Mouse (Mus musculus) heart, embryonic 10.5 days (tissue): ENCODE results near the gene Zfp534. TPM values are rescaled to one million over a fixed set of nuclear protein-coding genes. Genes with fewer than 3 reads are reported as not detected.
"Not testable (repeated sequence)": the region's sequence is repeated elsewhere in the genome, so short reads cannot be mapped to it uniquely, and the experiment has no call there.

Source experiments
- DNase-seq: peaks from one replicate; pipeline ENCODE4 v3.0.0-alpha.2; 2017; ENCODE audit warnings: low spot score
- H3K27ac ChIP-seq: fragments of 300-500 bp; sonication (generic); 2 replicates; pipeline ENCODE4 v1.5.1; 2016; ENCODE audit warnings: mild to moderate bottlenecking
- H3K27me3 ChIP-seq: fragments of 300-500 bp; sonication (generic); 2 replicates; pipeline ENCODE4 v1.6.1; 2016; ENCODE audit warnings: mild to moderate bottlenecking; ENCODE audit not compliant: poor library complexity, insufficient read depth, severe bottlenecking
- H3K36me3 ChIP-seq: fragments of 300-500 bp; sonication (generic); 2 replicates; pipeline ENCODE4 v1.6.1; 2016; ENCODE audit warnings: mild to moderate bottlenecking, moderate library complexity
- H3K4me1 ChIP-seq: fragments of 300-500 bp; sonication (generic); 2 replicates; pipeline ENCODE4 v1.6.1; 2016; ENCODE audit warnings: mild to moderate bottlenecking
- H3K4me3 ChIP-seq: fragments of 300-500 bp; sonication (generic); 2 replicates; pipeline ENCODE4 v1.5.1; 2016; ENCODE audit warnings: mild to moderate bottlenecking, moderate library complexity
- H3K9me3 ChIP-seq: fragments of 300-500 bp; sonication (generic); 2 replicates; pipeline ENCODE4 v1.6.1; 2016; ENCODE audit warnings: mild to moderate bottlenecking, moderate library complexity
- WGBS: fragments of 180-500 bp; shearing (Covaris S2); methylation state at CpG from one replicate; pipeline ENCODE4 v1.1.7; 2016; 5-methylcytosine and 5-hydroxymethylcytosine counted together
- polyA plus RNA-seq: library from polyadenylated mRNA; unstranded; fragments of >200 nt; fragmentation: Nextera tagmentation; extraction: Ambion mirVana; gene quantifications from 2 replicates; pipeline ENCODE4 v1.2.1, GENCODE M21; 2016

Zfp534 gene
- not detected in 2 replicates for polyA plus RNA-seq

DNA sequence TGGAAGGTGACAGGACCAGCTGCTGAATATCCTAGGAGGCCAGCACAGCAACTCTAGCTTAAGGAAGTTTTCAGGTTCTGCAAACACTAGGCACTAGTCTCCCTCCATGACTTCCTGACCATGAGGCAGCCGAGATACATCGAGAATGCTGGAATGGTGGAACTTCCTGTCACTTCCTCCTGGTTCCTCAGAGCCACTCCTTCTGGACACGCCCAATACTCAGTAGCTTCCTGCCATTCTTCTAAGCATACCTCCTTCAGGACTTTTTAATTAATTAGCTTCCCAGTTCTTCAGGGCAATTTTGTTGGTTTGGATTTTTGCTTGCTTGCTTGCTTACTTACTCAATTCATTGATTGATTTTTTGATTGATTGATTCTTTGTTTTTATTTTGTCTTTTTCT, at the start of gene Zfp534:
TSS of gene Zfp534 (minus strand) at position 101 of the 400 bp plus-strand sequence.
- H3K36me3 ChIP-seq, H3K4me3 ChIP-seq, H3K27ac ChIP-seq, H3K27me3 ChIP-seq, H3K4me1 ChIP-seq, H3K9me3 ChIP-seq, DNase-seq: not testable (repeated sequence)
- 70% methylated on average over 3 of the region's 3 CpGs for WGBS

GRCm38 (mm10) chr4:147746255-147746654, 43.9 kb upstream of the Zfp534 start:
- not testable (repeated sequence) for H3K4me1 ChIP-seq, H3K27me3 ChIP-seq, H3K27ac ChIP-seq, DNase-seq, H3K4me3 ChIP-seq, H3K9me3 ChIP-seq, H3K36me3 ChIP-seq
- WGBS = 90% methylated on average over 14 of the region's 15 CpGs

DNA sequence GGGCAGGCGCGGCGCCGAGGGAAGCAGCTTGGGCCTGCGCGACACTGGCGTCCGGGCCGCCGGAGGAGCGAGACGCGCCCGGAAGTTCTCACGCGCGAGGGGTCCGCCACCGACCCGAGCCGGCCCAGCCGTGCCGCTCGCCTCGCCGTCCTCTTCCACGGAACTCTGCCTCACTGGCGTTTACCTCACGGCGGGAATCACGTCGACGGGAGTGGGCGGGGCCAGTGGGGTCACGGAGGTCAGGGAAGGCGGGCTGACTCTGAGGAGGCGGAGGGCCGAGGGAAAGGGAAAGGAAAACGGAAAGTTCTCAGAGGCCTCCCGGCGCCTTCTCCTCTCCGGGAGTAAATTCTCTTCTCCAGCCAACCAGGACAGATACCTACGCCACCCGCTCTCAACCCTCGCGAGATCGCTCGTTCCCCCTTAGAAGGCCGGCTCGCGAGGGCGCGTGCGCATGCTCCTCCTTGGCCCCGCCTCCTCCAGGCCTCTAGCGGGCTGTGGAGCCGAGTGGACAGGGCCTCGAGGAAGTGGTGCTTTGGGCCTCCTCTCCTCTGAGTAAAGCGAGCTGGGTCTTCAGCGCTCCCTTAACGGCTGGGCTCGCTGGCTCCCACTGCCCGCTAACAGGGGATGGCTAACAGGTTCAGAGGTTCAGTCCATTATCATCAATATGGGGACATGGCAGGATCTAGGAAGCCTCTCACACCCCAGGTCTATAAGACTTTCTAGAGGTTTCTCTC, 36.5 kb upstream of the Zfp534 start:
- H3K27me3 ChIP-seq, H3K27ac ChIP-seq, H3K9me3 ChIP-seq, H3K36me3 ChIP-seq, H3K4me1 ChIP-seq: not testable (repeated sequence)
- H3K4me3 ChIP-seq = peak overlapping the region; percentile 57
- DNase-seq = peak; percentile 77
- 28% methylated on average over 63 of the region's 63 CpGs for WGBS

DNA sequence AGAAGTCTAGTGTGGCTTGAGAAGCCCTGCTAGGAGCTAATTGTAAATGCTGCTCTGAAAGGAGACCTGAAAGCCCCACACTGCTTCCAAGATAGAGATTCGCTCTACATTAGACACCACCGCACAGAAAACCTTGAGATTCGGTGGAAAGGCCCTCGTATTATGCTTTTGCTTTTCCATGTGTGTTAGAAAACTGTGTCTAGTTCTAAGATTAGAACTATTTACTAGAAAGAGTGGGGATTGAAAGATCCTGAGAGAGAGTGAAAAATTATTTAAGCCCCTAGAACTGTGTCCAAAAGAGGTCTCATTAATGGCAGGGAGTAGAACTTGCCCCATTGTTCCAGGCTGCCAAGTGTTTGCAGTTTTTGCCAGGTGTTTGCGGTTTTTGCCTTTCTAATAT, 47.1 kb downstream of the Zfp534 start:
- peak; percentile 53 for DNase-seq
- H3K9me3 ChIP-seq, H3K4me3 ChIP-seq, H3K36me3 ChIP-seq, H3K27me3 ChIP-seq, H3K4me1 ChIP-seq, H3K27ac ChIP-seq: not testable (repeated sequence)
- 82% methylated on average over 5 of the region's 5 CpGs for WGBS

DNA sequence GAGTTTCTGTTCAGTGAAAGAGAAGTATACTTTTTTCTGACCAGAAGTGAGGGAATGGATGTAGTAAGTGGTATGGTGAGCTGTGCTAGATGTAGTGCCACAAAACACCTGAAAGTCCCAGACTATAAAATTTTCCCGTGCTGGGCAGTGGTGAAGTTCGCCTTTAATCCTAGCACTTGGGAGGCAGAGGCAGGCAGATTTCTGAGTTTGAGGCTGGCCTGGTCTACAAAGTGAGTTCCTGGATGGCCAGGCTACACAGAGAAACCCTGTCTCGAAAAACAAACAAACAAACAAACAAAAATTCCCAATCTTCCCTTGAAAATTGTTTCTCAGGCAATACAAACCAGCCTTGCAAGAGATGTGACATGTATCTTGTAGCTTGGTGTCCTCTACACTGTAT, 54.9 kb downstream of the Zfp534 start:
- no CpG with 5 or more reads among the region's 3 CpGs for WGBS
- H3K4me3 ChIP-seq, H3K27ac ChIP-seq, DNase-seq, H3K36me3 ChIP-seq, H3K27me3 ChIP-seq, H3K9me3 ChIP-seq, H3K4me1 ChIP-seq: not testable (repeated sequence)

DNA sequence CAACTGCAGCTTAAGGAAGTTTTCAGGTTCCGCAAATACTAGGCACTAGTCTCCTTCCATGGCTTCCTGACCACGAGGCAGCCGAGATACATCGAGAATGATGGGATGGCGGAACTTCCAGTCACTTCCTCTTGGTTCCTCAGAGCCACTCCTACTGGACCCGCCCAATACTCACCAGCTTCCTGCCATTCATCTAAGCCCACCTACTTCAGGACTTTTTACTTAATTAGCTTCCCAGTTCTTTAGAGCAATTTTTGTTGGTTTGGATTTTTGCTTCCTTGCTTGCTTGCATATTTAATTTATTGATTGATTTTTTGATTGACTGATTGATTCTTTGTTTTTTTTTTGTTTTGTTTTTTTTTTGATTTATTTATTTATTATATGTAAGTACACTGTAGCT, 59.9 kb downstream of the Zfp534 start, which contains the start of gene Zfp979:
TSS of gene Zfp979 (minus strand) at position 101 of the 400 bp plus-strand sequence.
- WGBS = no CpG with 5 or more reads among the region's 6 CpGs
- H3K27ac ChIP-seq, H3K9me3 ChIP-seq, H3K27me3 ChIP-seq, H3K36me3 ChIP-seq, H3K4me1 ChIP-seq, H3K4me3 ChIP-seq, DNase-seq: not testable (repeated sequence)

DNA sequence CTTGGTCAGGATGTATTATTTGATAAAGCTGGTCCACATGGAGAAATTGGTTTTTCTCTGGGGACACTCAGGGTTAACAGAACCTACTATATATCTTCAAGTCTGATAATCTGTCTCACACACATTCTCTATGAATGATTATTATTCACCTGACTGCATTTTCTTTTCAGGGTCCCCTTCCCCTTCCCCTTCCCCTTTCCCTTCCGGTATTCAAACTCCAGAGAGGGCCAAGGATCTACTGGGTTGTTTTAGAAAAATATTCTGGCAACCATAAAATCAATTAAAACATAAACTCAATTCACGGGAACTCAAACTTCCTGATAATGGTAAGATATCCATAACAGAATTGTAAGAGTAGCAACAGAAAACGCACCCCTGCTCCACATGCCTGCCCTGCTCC, 60.4 kb downstream of the Zfp534 start:
- WGBS = 44% methylated on average over 2 of the region's 3 CpGs
- H3K4me3 ChIP-seq, DNase-seq, H3K4me1 ChIP-seq, H3K27ac ChIP-seq, H3K9me3 ChIP-seq, H3K27me3 ChIP-seq, H3K36me3 ChIP-seq: not testable (repeated sequence)

- not testable (repeated sequence) for DNase-seq, H3K4me3 ChIP-seq, H3K27ac ChIP-seq, H3K36me3 ChIP-seq, H3K9me3 ChIP-seq, H3K4me1 ChIP-seq, H3K27me3 ChIP-seq
- WGBS = no CpG with 5 or more reads among the region's 2 CpGs
These were observed 68.5 kb downstream of the Zfp534 start for GRCm38 (mm10) chr4:147633818-147634262.

Other genes with a start within 250 kb of the Zfp534 start
- 9.8 and 11.9 TPM in 2 replicates for gene Zfp982, start 210.1 kb downstream of the Zfp534 start, polyA plus RNA-seq
- gene Gm16503, start 162.3 kb downstream of the Zfp534 start, polyA plus RNA-seq = 0.38 and 0.53 TPM in 2 replicates
- 0.10 and 0.12 TPM in 2 replicates for gene Zfp985, start 149.3 kb downstream of the Zfp534 start, polyA plus RNA-seq
- 6.0 and 6.3 TPM in 2 replicates for gene Zfp979, start 60.0 kb downstream of the Zfp534 start, polyA plus RNA-seq
- 8.6 and 10.1 TPM in 2 replicates for gene Zfp984, start 107.2 kb upstream of the Zfp534 start, polyA plus RNA-seq
- gene Zfp933, start 145.8 kb upstream of the Zfp534 start, polyA plus RNA-seq = 4.7 and 5.4 TPM in 2 replicates
- gene Miip, start 166.3 kb upstream of the Zfp534 start, polyA plus RNA-seq = 36.1 and 49.7 TPM in 2 replicates
- gene Fv1, start 166.4 kb upstream of the Zfp534 start, polyA plus RNA-seq = 8.7 and 8.8 TPM in 2 replicates
- gene Mfn2, start 202.2 kb upstream of the Zfp534 start, polyA plus RNA-seq = 65.7 and 126 TPM in 2 replicates
- 40.8 and 44.9 TPM in 2 replicates for gene Plod1, start 234.2 kb upstream of the Zfp534 start, polyA plus RNA-seq
- gene 2510039O18Rik, start 238.3 kb upstream of the Zfp534 start, polyA plus RNA-seq = 13.6 and 18.5 TPM in 2 replicates